Mouse (Mus musculus) cortical plate, adult 2 months (tissue): Measurements from ENCODE around the gene Slc4a10.

Source experiments
- CTCF ChIP-seq: fragments of 200-500 bp; IDR thresholded peaks from 2 replicates; pipeline ENCODE4 v1.5.1; 2011; ENCODE audit warnings: mild to moderate bottlenecking, control low read depth, low read length; ENCODE audit not compliant: insufficient read depth; ENCODE audit errors: extremely low read depth
- POLR2A ChIP-seq: fragments of 200-500 bp; IDR thresholded peaks from 2 replicates; pipeline ENCODE4 v1.6.1; 2011; ENCODE audit warnings: mild to moderate bottlenecking, low read length, control low read depth; ENCODE audit not compliant: insufficient read depth; ENCODE audit errors: extremely low read depth

DNA sequence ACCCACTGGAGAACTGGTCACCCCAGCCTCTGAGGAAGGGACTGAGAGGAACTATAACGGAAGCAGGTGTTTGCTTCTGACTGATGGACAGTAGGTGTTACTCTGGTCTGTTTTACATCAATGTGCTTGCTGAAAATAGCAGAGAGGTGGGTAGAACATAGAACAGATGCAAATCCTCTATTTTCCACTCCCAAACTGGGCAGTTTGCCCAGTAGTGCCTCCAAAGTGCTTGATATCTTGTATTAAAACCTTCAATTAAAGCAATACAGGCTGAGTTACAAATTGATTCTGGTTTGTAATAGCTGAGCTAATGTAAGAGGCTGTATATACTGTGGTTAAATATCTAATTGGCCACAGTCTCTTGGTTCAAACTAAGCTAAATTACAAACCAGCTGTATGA lies 104.6 kb downstream of the Slc4a10 start:
- TF ChIP-seq CTCF (no peak), POLR2A (no peak)
